Mouse (Mus musculus) megakaryocyte, embryonic 14.5 days (primary cell): ENCODE data around the gene Phf12.

Experiments
- FLI1 ChIP-seq: IDR thresholded peaks from 2 replicates; pipeline ENCODE4 v1.6.1; 2012; ENCODE audit warnings: low read length, inconsistent platforms, mixed read lengths
- GATA1 ChIP-seq: IDR thresholded peaks from 3 replicates; pipeline ENCODE4 v1.6.1; 2012; ENCODE audit warnings: mixed read lengths, low read length, inconsistent platforms, borderline replicate concordance

DNA sequence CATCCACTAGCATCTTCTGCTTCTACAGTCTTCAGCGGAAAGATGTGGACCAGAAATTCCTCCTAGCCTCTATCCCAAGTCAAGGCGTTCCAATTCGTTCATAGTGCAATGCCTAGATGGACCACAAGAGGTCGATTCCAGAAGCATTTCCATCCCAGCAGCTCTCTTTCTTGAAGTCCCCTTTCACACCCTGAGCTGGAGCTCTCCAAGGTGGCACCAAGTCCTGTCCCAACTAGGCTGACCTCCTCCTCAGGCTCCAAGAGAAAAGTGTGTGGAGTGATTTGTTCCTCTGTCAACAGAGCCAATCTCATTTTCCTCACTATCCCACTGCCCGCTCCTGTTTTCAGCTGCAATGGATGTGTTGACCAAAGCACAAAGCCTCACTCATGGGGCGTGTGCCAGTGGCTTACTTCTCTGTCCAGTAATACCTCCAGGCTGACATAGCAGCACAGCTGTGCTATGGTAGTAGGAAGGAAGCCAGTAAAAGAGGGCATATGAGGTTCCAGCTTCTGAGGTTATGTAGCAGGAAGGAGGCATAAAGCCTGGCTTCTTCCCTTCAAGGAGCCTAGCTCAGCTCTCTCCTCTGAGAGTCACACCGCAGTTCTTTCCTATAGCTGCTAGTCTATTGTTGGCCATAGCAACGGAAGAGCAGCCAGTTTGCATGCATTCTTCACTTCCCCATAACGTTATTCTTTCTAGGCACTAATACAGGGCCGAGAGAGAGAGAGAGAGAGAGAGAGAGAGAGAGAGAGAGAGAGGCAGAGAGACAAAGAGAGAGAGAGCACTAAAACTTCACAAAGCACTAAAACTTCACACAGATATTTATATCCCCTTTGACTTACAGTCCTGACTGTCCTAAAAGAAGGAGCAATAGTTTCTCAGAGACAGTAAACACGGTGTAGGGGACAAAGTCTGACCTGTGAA, 2.0 kb upstream of the Phf12 start:
- TF ChIP-seq GATA1 (no peak), FLI1 (no peak)
